Mouse (Mus musculus): ENCODE measurements around the gene Wdr24. TPM values are rescaled to one million over a fixed set of nuclear protein-coding genes. Genes with fewer than 3 reads are reported as not detected.

The Wdr24 gene
- polyA plus RNA-seq, 1 experiment from 2014 or later: 28.3 TPM

- H3K4me1 ChIP-seq (ENCODE audit: control insufficient read depth, insufficient read depth, low read length): peaks cover 60% of the 10 kb centered on the region
- H3K9ac ChIP-seq (replicated peaks; ENCODE audit: low read depth, low read length): peak overlapping the region; percentile 74
- under 1% methylated on average over 70 of the region's 77 CpGs for WGBS
- ATAC-seq (ENCODE audit: insufficient number of reproducible peaks, insufficient read depth, low FRiP score, low read depth): peak; percentile 87
- no peaks in the 10 kb centered on the region for H3K9me3 ChIP-seq (ENCODE audit: control insufficient read depth, low read depth, low read length)
- no peaks in the 10 kb centered on the region for H3K27me3 ChIP-seq (ENCODE audit: control insufficient read depth, insufficient read depth, low read length)
- H3K4me2 ChIP-seq (replicated peaks; ENCODE audit: low read depth, low read length): peak overlapping the region; percentile 99
- peaks cover 25% of the 10 kb centered on the region for H3K36me3 ChIP-seq (ENCODE audit: control insufficient read depth, insufficient read depth, low read length)
- peak overlapping the region; percentile 81 for H3K4me3 ChIP-seq (ENCODE audit: low read depth, low read length)
- peak overlapping the region; percentile 94 for H3K27ac ChIP-seq (ENCODE audit: low read length)
These were observed 9.2 kb downstream of the Wdr24 start for GRCm38 (mm10) chr17:25832436-25833290.

DNA sequence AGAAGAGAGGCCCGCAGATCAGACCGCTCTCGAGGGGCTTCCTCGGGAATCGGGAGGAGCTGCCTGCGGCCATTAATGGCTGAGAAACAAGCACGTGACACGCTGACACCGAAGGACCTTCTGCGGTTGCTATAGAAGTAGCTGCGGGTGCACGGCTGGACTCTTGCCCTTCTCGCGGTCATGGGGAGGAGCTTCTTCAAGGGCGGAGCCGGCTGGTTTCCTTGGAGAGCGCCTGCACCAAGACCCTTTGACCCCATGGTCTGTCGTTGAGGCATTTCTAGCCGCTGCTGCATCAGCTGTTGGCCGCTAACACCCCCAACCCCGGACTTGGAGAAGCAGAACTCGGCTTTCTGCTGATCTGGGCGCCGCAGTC, 9.8 kb downstream of the Wdr24 start, which contains the start of gene Stub1:
Gene Stub1 (minus strand): TSS at position 114 of the 373 bp plus-strand sequence.
- Histone ChIP-seq H3K9me3 (ENCODE audit: control insufficient read depth, low read depth, low read length) (no peaks in the 10 kb centered on the region), H3K36me3 (ENCODE audit: control insufficient read depth, insufficient read depth, low read length) (peaks cover 31% of the 10 kb centered on the region), H3K9ac (replicated peaks; ENCODE audit: low read depth, low read length) (peak within 1 kb of the TSS; percentile 74), H3K4me1 (ENCODE audit: control insufficient read depth, insufficient read depth, low read length) (peaks cover 58% of the 10 kb centered on the region), H3K27me3 (ENCODE audit: control insufficient read depth, insufficient read depth, low read length) (no peaks in the 10 kb centered on the region), H3K4me2 (replicated peaks; ENCODE audit: low read depth, low read length) (peak within 1 kb of the TSS; percentile 99), H3K27ac (ENCODE audit: low read length) (peak within 1 kb of the TSS; percentile 94), H3K4me3 (ENCODE audit: low read depth, low read length) (peak within 1 kb of the TSS; percentile 81)
- WGBS: under 1% methylated on average over 24 of the region's 24 CpGs
- peak; percentile 66 for ATAC-seq (ENCODE audit: insufficient number of reproducible peaks, insufficient read depth, low FRiP score, low read depth)

DNA sequence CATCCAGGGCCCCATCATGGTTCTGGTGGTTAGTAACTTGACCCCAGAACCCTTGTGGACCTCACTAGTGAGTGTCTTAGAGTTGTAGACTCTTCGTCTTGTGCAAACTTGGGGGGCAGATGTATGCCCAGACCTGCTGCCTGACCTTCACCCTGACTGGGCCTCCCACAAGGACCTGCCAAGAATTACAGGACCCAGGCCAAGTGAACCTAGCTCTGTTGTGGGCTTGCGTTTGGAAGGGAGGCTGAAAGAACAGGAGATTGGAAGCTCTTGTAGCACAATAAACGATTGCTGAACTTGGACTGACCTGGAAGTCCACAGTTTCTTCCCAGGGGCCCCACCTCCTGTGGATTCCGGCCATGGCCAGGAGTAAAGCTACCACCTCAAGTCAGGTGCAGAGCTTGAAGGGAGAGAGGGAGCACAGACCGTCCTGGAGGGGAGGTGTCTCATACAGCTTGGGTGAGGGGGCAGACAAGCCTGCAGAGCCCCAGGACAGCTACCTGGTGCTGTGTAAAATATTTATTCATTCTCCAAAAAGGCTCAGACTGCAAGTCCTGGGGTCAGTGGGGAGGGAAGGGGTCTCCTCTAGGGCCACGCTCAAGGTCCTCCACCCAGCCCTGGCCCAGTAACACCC, 10.7 kb downstream of the Wdr24 start:
- peak overlapping the region; percentile 94; the same call in 1 of the 2 replicates for H3K27ac ChIP-seq (ENCODE audit: low read length)
- peak overlapping the region; percentile 74; the same call in 1 of the 2 replicates for H3K9ac ChIP-seq (replicated peaks; ENCODE audit: low read depth, low read length)
- peaks cover 36% of the 10 kb centered on the region for H3K36me3 ChIP-seq (ENCODE audit: control insufficient read depth, insufficient read depth, low read length)
- WGBS: 20% methylated on average over 6 of the region's 6 CpGs
- H3K4me3 ChIP-seq (ENCODE audit: low read depth, low read length): peak overlapping the region; percentile 81
- peak overlapping the region; percentile 99 for H3K4me2 ChIP-seq (replicated peaks; ENCODE audit: low read depth, low read length)
- no peaks in the 10 kb centered on the region for H3K9me3 ChIP-seq (ENCODE audit: control insufficient read depth, low read depth, low read length)
- H3K27me3 ChIP-seq (ENCODE audit: control insufficient read depth, insufficient read depth, low read length): no peaks in the 10 kb centered on the region
- ATAC-seq (ENCODE audit: insufficient number of reproducible peaks, insufficient read depth, low FRiP score, low read depth): no peak
- peaks cover 55% of the 10 kb centered on the region for H3K4me1 ChIP-seq (ENCODE audit: control insufficient read depth, insufficient read depth, low read length)

DNA sequence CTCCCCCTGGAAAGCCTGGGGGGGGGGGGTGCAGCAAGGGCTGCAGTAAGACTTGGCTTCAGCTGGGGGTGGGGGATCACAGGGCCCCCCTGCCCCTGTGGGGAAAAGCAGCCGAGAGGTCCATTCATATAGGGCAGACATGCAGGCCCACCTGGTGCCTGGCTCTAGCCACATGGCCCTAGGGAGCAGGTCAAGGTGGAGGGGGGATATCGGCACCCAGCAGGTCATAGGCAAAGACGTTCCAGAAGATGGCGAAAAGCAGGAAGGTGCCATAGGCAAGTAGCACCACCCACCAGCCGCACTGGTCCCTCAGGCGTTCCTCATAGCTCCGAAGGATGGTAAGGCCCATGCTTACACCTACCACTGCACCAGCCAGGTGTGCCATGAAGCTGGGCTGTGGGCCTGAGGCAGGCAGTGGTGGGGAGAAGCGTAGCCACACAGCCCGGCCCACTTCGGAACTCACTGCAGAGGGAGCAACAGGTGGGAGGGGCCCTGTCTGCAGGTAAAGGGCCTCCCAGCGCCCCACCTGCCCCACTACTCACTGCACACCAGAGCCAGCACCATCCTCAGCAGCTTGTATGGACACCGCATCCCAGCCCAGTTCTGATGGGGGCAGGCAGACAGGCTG, 11.3 kb downstream of the Wdr24 start:
- 77% methylated on average over 12 of the region's 12 CpGs for WGBS
- Histone ChIP-seq H3K36me3 (ENCODE audit: control insufficient read depth, insufficient read depth, low read length) (peaks cover 40% of the 10 kb centered on the region), H3K4me2 (replicated peaks; ENCODE audit: low read depth, low read length) (peak overlapping the region; percentile 99), H3K27ac (ENCODE audit: low read length) (no peak overlapping the region), H3K4me3 (ENCODE audit: low read depth, low read length) (peak overlapping the region; percentile 81), H3K9me3 (ENCODE audit: control insufficient read depth, low read depth, low read length) (no peaks in the 10 kb centered on the region), H3K4me1 (ENCODE audit: control insufficient read depth, insufficient read depth, low read length) (peaks cover 52% of the 10 kb centered on the region), H3K9ac (replicated peaks; ENCODE audit: low read depth, low read length) (peak overlapping the region; percentile 74; the same call in 1 of the 2 replicates), H3K27me3 (ENCODE audit: control insufficient read depth, insufficient read depth, low read length) (no peaks in the 10 kb centered on the region)
- ATAC-seq (ENCODE audit: insufficient number of reproducible peaks, insufficient read depth, low FRiP score, low read depth): no peak

DNA sequence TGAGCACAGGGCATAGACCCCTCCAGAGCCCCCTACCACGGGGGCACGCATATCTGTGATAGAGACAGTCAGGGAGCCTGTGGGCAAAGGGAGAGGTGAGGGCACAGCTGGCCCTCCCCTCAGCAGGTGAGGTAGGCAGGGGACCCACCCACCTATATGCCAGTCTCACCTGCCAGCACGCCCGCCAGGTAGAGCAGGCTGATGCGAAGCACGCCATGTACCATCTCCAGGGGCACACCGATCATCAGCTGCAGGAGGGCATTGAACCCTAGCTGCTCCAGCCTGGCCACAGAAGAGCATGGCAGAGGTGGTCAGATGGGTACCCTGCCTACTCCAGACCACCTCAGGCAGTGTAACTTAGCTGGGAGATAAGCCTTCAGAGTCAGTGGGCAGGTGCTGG, 11.9 kb downstream of the Wdr24 start:
- H3K9me3 ChIP-seq (ENCODE audit: control insufficient read depth, low read depth, low read length): no peaks in the 10 kb centered on the region
- H3K27ac ChIP-seq (ENCODE audit: low read length): no peak overlapping the region
- peak overlapping the region; percentile 99; the same call in 1 of the 2 replicates for H3K4me2 ChIP-seq (replicated peaks; ENCODE audit: low read depth, low read length)
- no peak overlapping the region for H3K9ac ChIP-seq (replicated peaks; ENCODE audit: low read depth, low read length)
- WGBS: 90% methylated on average over 7 of the region's 7 CpGs
- no peak for ATAC-seq (ENCODE audit: insufficient number of reproducible peaks, insufficient read depth, low FRiP score, low read depth)
- peaks cover 48% of the 10 kb centered on the region for H3K4me1 ChIP-seq (ENCODE audit: control insufficient read depth, insufficient read depth, low read length)
- no peak overlapping the region for H3K4me3 ChIP-seq (ENCODE audit: low read depth, low read length)
- H3K36me3 ChIP-seq (ENCODE audit: control insufficient read depth, insufficient read depth, low read length): peaks cover 42% of the 10 kb centered on the region
- no peaks in the 10 kb centered on the region for H3K27me3 ChIP-seq (ENCODE audit: control insufficient read depth, insufficient read depth, low read length)

DNA sequence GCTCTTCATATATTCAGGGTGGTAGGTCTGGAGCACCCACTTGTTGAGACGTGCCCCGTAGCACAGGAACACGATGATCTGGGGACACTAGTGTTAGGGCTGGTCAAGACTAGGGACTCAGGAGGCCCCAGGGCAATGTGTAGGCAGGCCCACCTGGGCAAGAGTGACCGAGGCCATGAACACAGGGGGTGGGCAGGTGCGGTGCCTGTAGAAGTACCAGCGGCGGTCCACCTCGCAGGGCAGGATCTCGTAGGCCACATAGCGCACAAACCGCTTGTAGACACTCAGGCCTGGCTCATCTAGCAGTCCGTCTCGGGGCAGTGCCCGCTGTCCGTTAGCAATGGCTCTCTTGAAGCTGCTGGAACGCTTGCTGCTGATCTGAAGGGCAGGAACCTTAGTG, 12.4 kb downstream of the Wdr24 start:
- peaks cover 46% of the 10 kb centered on the region for H3K4me1 ChIP-seq (ENCODE audit: control insufficient read depth, insufficient read depth, low read length)
- no peak for ATAC-seq (ENCODE audit: insufficient number of reproducible peaks, insufficient read depth, low FRiP score, low read depth)
- H3K9me3 ChIP-seq (ENCODE audit: control insufficient read depth, low read depth, low read length): no peaks in the 10 kb centered on the region
- H3K27ac ChIP-seq (ENCODE audit: low read length): no peak overlapping the region
- H3K9ac ChIP-seq (replicated peaks; ENCODE audit: low read depth, low read length): no peak overlapping the region
- H3K4me2 ChIP-seq (replicated peaks; ENCODE audit: low read depth, low read length): peak overlapping the region; percentile 52; the same call in 1 of the 2 replicates
- peaks cover 43% of the 10 kb centered on the region for H3K36me3 ChIP-seq (ENCODE audit: control insufficient read depth, insufficient read depth, low read length)
- H3K27me3 ChIP-seq (ENCODE audit: control insufficient read depth, insufficient read depth, low read length): no peaks in the 10 kb centered on the region
- WGBS: 93% methylated on average over 16 of the region's 16 CpGs
- no peak overlapping the region for H3K4me3 ChIP-seq (ENCODE audit: low read depth, low read length)

DNA sequence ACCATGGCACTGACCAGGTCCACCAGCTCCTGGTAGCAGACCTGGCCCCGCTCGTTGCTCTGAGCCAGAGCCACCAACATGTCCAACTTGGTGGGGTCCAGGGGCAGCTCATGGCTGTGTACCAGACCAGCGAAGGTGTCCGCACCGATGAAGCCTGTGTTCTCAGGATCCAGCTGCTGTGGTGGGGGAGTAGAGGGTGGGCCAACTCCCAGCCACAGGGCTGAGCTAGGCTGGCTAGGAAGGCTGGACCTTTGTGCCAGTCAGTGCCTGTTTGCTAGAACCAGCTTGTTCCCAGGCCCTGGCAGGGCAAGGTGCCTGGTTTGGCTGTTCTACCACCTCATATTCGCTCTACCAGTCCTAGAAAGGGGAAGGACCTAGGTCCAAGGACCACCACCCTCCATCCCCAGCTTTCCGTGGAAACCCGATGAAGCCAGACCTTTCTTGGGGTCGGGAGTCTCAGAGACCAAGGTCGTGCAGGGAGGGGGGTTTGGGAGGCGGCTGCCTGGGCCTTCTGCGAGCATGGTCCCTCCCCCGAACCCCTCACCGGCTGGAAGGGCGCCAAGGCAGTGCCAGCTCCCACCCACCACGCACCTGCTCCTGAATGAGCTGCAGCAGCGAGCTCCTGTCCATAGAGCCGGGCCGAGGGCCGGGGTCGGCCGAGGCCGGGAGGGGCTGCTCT, 13.1 kb downstream of the Wdr24 start:
- no peaks in the 10 kb centered on the region for H3K27me3 ChIP-seq (ENCODE audit: control insufficient read depth, insufficient read depth, low read length)
- peak overlapping the region; percentile 20 for H3K4me3 ChIP-seq (ENCODE audit: low read depth, low read length)
- no peak overlapping the region; the same call in 1 of the 2 replicates for H3K9ac ChIP-seq (replicated peaks; ENCODE audit: low read depth, low read length)
- H3K36me3 ChIP-seq (ENCODE audit: control insufficient read depth, insufficient read depth, low read length): peaks cover 43% of the 10 kb centered on the region
- H3K4me2 ChIP-seq (replicated peaks; ENCODE audit: low read depth, low read length): peak overlapping the region; percentile 52
- H3K4me1 ChIP-seq (ENCODE audit: control insufficient read depth, insufficient read depth, low read length): peaks cover 40% of the 10 kb centered on the region
- ATAC-seq (ENCODE audit: insufficient number of reproducible peaks, insufficient read depth, low FRiP score, low read depth): no peak
- H3K27ac ChIP-seq (ENCODE audit: low read length): 0 out of 2 replicates have a peak overlapping the region, but pooled peaks have one; percentile 35
- WGBS: 22% methylated on average over 20 of the region's 23 CpGs
- no peaks in the 10 kb centered on the region for H3K9me3 ChIP-seq (ENCODE audit: control insufficient read depth, low read depth, low read length)

DNA sequence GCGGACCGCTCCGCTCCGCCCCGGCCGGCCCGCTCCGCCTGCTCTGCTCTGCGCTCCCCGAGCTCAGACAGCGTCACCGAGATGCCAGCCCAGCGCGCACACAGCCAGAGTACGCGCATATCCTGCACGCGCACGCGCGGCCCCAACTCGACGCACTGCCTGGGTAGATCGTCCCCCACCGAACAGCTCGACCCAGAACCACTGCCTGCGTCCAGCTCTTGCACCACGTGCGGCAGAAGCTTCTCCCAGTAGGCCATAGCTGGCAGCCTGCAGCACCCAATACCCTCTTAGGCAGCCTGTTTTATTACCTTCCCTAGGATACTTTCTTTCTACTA, 13.6 kb downstream of the Wdr24 start, which contains the start of gene Rhbdl1:
Gene Rhbdl1 (minus strand): TSS at position 220 of the 335 bp plus-strand sequence.
- Histone ChIP-seq H3K4me2 (replicated peaks; ENCODE audit: low read depth, low read length) (peak within 1 kb of the TSS; percentile 52), H3K9ac (replicated peaks; ENCODE audit: low read depth, low read length) (no peak within 1 kb of the TSS; the same call in 1 of the 2 replicates), H3K36me3 (ENCODE audit: control insufficient read depth, insufficient read depth, low read length) (peaks cover 48% of the 10 kb centered on the region), H3K27ac (ENCODE audit: low read length) (peak within 1 kb of the TSS; percentile 48; the same call in 1 of the 2 replicates), H3K4me3 (ENCODE audit: low read depth, low read length) (peak within 1 kb of the TSS; percentile 20), H3K4me1 (ENCODE audit: control insufficient read depth, insufficient read depth, low read length) (peaks cover 37% of the 10 kb centered on the region), H3K9me3 (ENCODE audit: control insufficient read depth, low read depth, low read length) (no peaks in the 10 kb centered on the region), H3K27me3 (ENCODE audit: control insufficient read depth, insufficient read depth, low read length) (no peaks in the 10 kb centered on the region)
- WGBS: 5% methylated on average over 29 of the region's 29 CpGs
- ATAC-seq (ENCODE audit: insufficient number of reproducible peaks, insufficient read depth, low FRiP score, low read depth): no peak
